Mouse (Mus musculus) kidney, embryonic 16.5 days (tissue): ENCODE measurements around the gene Aph1a. TPM values are rescaled to one million over a fixed set of nuclear protein-coding genes. Genes with fewer than 3 reads are reported as not detected.
"Not testable (repeated sequence)": the region's sequence is repeated elsewhere in the genome, so short reads cannot be mapped to it uniquely, and the experiment has no call there.

Experiments
- ATAC-seq: fragments of 200-750 bp; cut with Nextera tagmentation; 2 replicates; pipeline ENCODE4 v1.8.0; 2017; ENCODE audit warnings: moderate TSS enrichment; ENCODE audit not compliant: low FRiP score, low TSS enrichment
- H3K27ac ChIP-seq: fragments of 300-500 bp; sonication (generic); 2 replicates; pipeline ENCODE4 v1.5.1; 2014; ENCODE audit warnings: low read length
- H3K27me3 ChIP-seq: fragments of 300-500 bp; sonication (generic); 2 replicates; pipeline ENCODE4 v1.6.1; 2014; ENCODE audit warnings: low read length, control low read depth, mixed read lengths; ENCODE audit not compliant: insufficient read depth
- H3K36me3 ChIP-seq: fragments of 300-500 bp; sonication (generic); 2 replicates; pipeline ENCODE4 v1.6.1; 2014; ENCODE audit warnings: low read length, control low read depth, mixed read lengths; ENCODE audit not compliant: insufficient read depth
- H3K4me1 ChIP-seq: fragments of 300-500 bp; sonication (generic); 2 replicates; pipeline ENCODE4 v1.6.1; 2014; ENCODE audit warnings: low read length, control low read depth, mixed read lengths; ENCODE audit not compliant: insufficient read depth
- H3K4me2 ChIP-seq: fragments of 300-500 bp; sonication (generic); replicated peaks from 2 replicates; pipeline ENCODE4 v1.6.1; 2014; ENCODE audit warnings: low read depth, low read length
- H3K4me3 ChIP-seq: fragments of 300-500 bp; sonication (generic); 2 replicates; pipeline ENCODE4 v1.5.1; 2014; ENCODE audit warnings: mild to moderate bottlenecking, low read length
- H3K9ac ChIP-seq: fragments of 300-500 bp; sonication (generic); replicated peaks from 2 replicates; pipeline ENCODE4 v1.6.1; 2014; ENCODE audit warnings: low read length
- H3K9me3 ChIP-seq: fragments of 300-500 bp; sonication (generic); 2 replicates; pipeline ENCODE4 v1.6.1; 2016; ENCODE audit warnings: low read length, control low read depth
- WGBS: fragments of 180-500 bp; shearing (Covaris S2); extraction: QIAGEN DNeasy Blood & Tissue Kit; methylation state at CpG from one replicate; pipeline ENCODE4 v1.1.7; 2014; 5-methylcytosine and 5-hydroxymethylcytosine counted together
- polyA plus RNA-seq: library from polyadenylated mRNA; unstranded; fragments of >200 nt; fragmentation: Nextera tagmentation; extraction: Ambion mirVana; gene quantifications from 2 replicates; pipeline ENCODE4 v1.2.1, GENCODE M21; 2015

Aph1a gene
- polyA plus RNA-seq, 1 experiment from 2014 or later: 41.3 TPM

DNA sequence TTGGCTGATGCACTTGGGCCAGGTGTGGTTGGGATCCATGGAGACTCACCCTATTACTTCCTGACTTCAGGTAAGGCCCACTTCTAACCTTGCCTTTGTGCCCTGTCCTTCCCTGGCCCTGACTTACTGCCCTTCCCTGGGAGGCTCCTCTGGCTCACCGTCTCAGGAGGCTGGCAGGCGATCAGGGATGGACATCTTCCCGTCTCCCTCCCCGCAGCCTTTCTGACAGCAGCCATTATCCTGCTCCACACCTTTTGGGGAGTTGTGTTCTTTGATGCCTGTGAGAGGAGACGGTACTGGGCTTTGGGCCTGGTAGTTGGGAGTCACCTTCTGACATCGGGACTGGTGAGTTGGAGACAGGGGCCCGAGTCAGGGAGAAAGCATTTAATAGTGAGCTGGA lies 1.7 kb downstream of the Aph1a start:
- not testable (repeated sequence) for H3K9me3 ChIP-seq, H3K9ac ChIP-seq, ATAC-seq, H3K27ac ChIP-seq, H3K36me3 ChIP-seq, H3K27me3 ChIP-seq, H3K4me3 ChIP-seq, H3K4me2 ChIP-seq
- 83% methylated on average over 7 of the region's 7 CpGs for whole genome bisulfite sequencing
- peaks cover 38% of the 10 kb centered on the region for H3K4me1 ChIP-seq

DNA sequence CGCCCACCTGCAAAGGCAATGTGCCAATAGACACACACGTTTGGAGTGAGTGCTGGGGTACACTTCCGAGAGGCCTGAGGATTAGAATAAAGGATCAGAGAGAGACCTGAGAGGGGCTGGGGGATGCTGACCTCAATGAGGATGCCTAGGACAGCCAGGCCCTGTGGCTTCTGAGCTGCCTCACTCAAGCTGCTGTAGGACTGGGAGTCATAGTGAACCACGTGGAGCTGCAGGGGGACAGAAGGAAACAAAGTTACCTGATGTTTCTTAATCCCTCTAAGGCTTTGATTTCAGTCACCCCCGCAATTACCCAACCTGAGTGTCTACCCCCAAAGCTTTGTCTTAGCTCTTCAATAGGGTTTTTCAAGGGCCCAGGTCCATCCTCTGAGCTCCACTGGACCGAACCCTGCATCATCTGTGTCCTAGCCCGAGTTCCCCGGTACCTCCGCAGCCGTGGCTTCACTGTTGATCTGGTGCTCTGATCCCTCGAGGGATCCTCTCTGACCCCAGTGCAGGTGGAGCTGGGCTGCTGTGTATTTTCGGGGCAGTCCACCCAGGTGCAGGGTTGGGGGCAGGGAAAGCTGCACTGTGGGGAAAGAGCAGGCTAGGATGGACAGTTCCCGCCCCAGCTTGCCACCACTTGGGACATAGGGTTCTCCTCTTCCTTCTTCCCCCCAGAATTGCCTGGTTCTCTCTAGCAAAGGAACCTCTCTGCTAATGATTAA lies 6.2 kb downstream of the Aph1a start:
- Histone ChIP-seq H3K27ac (no peak overlapping the region), H3K4me1 (peaks cover 46% of the 10 kb centered on the region), H3K9me3 (no peaks in the 10 kb centered on the region), H3K4me3 (no peak overlapping the region), H3K9ac (peak overlapping the region; percentile 11; the same call in 1 of the 2 replicates), H3K36me3 (peaks cover 7% of the 10 kb centered on the region; the same call in 1 of the 2 replicates), H3K4me2 (no peak overlapping the region), H3K27me3 (0 out of 2 replicates have a peak, but pooled peaks cover 4% of the 10 kb centered on the region)
- 67% methylated on average over 13 of the region's 13 CpGs for WGBS
- ATAC-seq: no peak

DNA sequence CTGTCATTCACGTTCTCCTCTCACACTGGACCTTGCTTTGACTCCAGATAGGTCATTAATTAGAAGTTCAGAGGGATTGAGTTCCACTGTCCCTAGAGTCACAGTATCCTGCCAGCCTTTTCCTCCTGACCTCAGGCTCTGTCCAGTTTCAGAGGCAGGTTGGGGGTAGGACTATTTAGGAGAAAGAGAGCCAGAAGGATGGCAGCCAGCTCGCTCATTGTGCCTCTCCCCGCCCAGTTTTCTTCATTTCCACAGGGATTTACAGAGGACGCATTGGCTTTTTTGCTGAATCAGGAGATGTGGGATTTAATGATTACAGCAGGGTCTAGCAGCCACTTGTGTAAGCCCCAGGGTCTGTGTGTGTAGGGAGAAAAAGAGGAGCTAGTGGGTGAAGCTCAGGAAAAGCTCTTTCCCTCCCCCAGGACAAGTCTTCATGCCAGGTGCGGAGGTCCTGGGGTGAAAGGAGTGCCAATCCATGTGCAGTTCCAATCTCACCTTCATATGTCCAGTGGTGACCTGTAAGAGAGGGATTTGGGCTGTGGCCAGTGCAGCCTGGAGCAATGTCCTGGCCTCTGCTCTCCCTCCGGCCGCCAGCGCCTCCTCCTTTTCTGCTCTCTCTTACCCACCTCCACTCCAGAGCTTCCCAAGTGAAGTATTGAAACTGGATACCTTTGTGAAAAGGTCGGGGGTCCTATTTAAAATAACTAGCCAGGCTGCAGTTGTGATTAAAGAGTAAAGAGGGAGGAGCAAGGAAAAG lies 8.0 kb downstream of the Aph1a start:
- Histone ChIP-seq H3K27ac (peak overlapping the region; percentile 54), H3K4me2 (no peak overlapping the region), H3K9ac (0 out of 2 replicates have a peak overlapping the region, but pooled peaks have one; percentile 17), H3K36me3 (peaks cover 7% of the 10 kb centered on the region; the same call in 1 of the 2 replicates), H3K4me3 (no peak overlapping the region), H3K9me3 (no peaks in the 10 kb centered on the region), H3K27me3 (0 out of 2 replicates have a peak, but pooled peaks cover 4% of the 10 kb centered on the region), H3K4me1 (peaks cover 61% of the 10 kb centered on the region)
- WGBS: 32% methylated on average over 9 of the region's 9 CpGs
- 0 out of 2 replicates have a peak, but pooled peaks have one; percentile 25 for ATAC-seq

DNA sequence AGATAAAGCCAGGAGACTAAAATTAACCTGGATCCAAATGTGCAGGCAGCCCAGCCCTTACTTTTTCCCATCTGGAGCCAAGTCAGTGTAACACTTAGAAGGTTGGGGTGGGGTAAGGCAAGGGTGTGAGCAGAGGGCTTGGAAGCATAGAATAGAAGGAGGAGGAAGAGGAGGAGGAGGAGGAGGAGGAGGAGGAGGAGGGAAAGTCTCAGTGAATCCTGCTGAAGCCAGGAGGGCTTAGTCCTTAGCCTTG lies 8.5 kb downstream of the Aph1a start:
- H3K4me2 ChIP-seq: no peak overlapping the region; the same call in 1 of the 2 replicates
- H3K9me3 ChIP-seq: no peaks in the 10 kb centered on the region
- H3K4me1 ChIP-seq: peaks cover 61% of the 10 kb centered on the region
- H3K27ac ChIP-seq: peak overlapping the region; percentile 54; the same call in 1 of the 2 replicates
- 0 out of 2 replicates have a peak, but pooled peaks cover 4% of the 10 kb centered on the region for H3K27me3 ChIP-seq
- 0 out of 2 replicates have a peak overlapping the region, but pooled peaks have one; percentile 17 for H3K9ac ChIP-seq
- H3K4me3 ChIP-seq: no peak overlapping the region
- ATAC-seq: no peak
- peaks cover 6% of the 10 kb centered on the region; the same call in 1 of the 2 replicates for H3K36me3 ChIP-seq

DNA sequence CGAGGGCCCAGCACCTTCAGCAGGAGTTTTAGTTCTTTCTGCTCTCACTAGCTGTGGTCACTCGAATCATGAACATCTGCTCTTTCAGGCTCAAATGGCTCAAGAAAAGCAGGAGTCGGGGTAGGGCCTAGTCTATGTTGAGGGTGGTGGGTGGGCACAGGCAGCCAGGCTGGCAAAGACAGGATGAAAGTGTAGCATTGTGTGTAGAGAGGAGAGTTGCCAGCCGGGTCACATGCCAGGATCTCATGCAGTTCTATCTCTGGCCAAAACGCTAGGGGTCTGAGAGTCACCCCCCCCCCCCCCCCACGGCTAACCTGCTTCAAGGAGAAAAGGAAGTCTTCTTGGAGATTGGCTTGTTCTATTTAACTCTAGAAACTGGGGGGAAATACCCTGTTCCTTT lies 8.9 kb downstream of the Aph1a start:
- 24% methylated on average over 6 of the region's 6 CpGs for WGBS
- Histone ChIP-seq H3K9ac (no peak overlapping the region), H3K36me3 (peaks cover 3% of the 10 kb centered on the region; the same call in 1 of the 2 replicates), H3K27me3 (0 out of 2 replicates have a peak, but pooled peaks cover 4% of the 10 kb centered on the region), H3K4me3 (no peak overlapping the region), H3K9me3 (no peaks in the 10 kb centered on the region), H3K4me2 (no peak overlapping the region; the same call in 1 of the 2 replicates), H3K27ac (peak overlapping the region; percentile 54; the same call in 1 of the 2 replicates), H3K4me1 (peaks cover 61% of the 10 kb centered on the region)
- ATAC-seq: no peak

DNA sequence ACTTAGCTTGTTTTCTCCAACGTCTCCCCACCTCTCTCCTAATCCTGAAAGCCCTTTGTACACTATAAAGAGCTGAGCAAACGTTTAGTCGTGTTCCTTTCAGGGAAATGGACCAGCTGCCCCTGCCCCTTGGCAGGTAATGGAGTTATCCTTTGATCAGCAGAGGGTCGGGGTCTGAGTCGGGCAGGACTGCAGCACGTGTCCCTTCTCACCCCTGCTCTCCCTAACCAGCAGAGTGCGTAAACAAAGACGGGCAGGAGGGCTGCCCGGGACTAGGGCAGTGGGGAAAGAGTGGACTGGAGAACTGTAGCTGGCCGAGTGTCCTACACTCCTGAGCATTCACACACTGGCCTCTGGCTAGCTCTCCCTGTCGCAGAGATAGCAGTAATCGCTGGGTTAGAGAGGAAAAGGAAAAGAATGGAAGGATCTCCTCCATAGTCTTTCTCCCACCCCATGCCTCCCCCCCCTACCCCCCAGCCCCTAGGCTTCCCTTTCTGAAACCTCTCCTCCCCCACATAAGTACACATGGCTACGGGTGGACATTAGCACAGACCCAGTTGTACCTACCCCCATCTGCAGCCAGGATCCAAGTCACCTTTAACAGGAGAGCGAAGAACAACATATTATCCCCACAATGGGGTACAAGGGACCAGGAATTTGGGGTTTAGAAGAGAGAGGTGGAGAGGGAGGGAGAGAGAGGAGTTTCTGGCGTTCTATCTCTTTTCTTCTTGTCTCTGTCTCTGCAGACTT lies 10.2 kb downstream of the Aph1a start:
- ATAC-seq: peak; percentile 28
- peak overlapping the region; percentile 72 for H3K4me2 ChIP-seq
- no peaks in the 10 kb centered on the region for H3K9me3 ChIP-seq
- peak overlapping the region; percentile 61 for H3K9ac ChIP-seq
- 7% methylated on average over 15 of the region's 15 CpGs for WGBS
- H3K36me3 ChIP-seq: no peaks in the 10 kb centered on the region
- H3K27ac ChIP-seq: peak overlapping the region; percentile 32; the same call in 1 of the 2 replicates
- H3K27me3 ChIP-seq: 0 out of 2 replicates have a peak, but pooled peaks cover 4% of the 10 kb centered on the region
- peaks cover 58% of the 10 kb centered on the region for H3K4me1 ChIP-seq
- H3K4me3 ChIP-seq: peak overlapping the region; percentile 43

DNA sequence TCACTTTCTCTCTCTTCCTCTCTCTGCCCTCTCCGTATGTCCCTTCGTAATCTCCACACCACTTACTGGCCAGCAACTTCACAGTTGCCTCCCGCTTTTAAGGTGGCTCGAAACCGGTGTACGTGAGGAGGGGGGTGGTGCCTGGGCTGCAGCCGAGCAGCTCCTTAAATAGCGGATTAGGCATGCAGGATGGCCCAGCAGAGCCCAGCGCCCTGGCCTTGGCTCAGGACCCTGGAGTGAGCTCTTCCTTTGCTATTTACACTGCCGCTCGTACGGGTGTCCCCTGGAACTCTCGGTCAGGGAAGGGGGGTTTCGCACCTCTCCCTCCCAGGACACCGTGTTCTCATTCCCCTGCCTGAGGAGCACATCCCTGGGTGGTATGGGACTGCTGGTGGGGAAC lies 10.8 kb downstream of the Aph1a start, which contains the start of gene Car14:
Gene Car14 (minus strand): TSS at position 124 of the 400 bp plus-strand sequence.
- under 1% methylated on average over 15 of the region's 15 CpGs for WGBS
- Histone ChIP-seq H3K9me3 (no peaks in the 10 kb centered on the region), H3K27ac (peak within 1 kb of the TSS; percentile 32; the same call in 1 of the 2 replicates), H3K4me3 (peak within 1 kb of the TSS; percentile 43), H3K4me1 (peaks cover 52% of the 10 kb centered on the region), H3K9ac (peak within 1 kb of the TSS; percentile 61), H3K36me3 (no peaks in the 10 kb centered on the region), H3K27me3 (0 out of 2 replicates have a peak, but pooled peaks cover 4% of the 10 kb centered on the region), H3K4me2 (peak within 1 kb of the TSS; percentile 72)
- ATAC-seq: peak; percentile 20

DNA sequence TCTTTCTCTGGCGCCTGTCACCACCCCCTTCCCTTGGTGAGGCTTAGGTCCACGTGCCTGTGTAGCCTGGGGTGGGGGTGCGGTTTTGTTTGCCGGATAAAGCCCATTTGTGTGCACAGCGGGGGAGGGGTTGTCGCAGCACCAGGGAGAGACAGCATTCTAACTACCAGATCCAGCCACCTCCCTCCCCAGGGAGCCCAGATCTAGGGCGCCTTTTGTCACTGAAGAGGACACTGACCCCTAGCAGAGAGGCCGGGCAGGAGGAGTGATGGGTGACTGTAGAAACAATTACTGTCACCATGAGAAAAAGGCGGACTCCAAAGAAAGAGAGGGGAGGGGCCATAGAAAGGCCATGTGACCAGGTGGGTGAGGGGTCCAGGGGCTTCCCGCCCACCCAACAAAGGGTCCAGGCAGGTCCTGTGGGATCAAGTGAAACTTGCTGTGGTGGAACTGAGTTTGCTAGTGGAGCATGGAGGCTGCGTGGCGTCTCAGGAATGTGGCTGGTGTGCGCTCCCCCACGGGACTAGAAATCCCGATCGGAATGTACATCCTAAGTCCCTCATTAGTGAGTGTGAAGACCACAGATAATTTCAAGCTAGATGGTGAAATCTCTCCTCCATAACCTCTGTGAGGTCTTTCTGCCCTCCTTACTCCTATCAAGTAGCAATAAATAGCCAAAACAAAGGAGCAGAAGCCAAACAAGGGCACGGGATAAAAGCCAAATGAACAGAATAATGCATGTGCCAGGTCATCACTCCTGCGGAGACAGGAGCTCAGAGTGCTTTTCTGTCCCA lies 11.6 kb downstream of the Aph1a start:
- H3K9me3 ChIP-seq: no peaks in the 10 kb centered on the region
- H3K4me3 ChIP-seq: peak overlapping the region; percentile 43
- peak overlapping the region; percentile 72 for H3K4me2 ChIP-seq
- peaks cover 47% of the 10 kb centered on the region for H3K4me1 ChIP-seq
- no peaks in the 10 kb centered on the region for H3K36me3 ChIP-seq
- peak; percentile 46 for ATAC-seq
- 0% methylated on average over 18 of the region's 18 CpGs for WGBS
- H3K27me3 ChIP-seq: 0 out of 2 replicates have a peak, but pooled peaks cover 4% of the 10 kb centered on the region
- peak overlapping the region; percentile 61 for H3K9ac ChIP-seq
- H3K27ac ChIP-seq: 0 out of 2 replicates have a peak overlapping the region, but pooled peaks have one; percentile 7
